Mouse (Mus musculus): ENCODE data around the gene Emc6. TPM values are rescaled to one million over a fixed set of nuclear protein-coding genes. Genes with fewer than 3 reads are reported as not detected.

Emc6 gene
- polyA plus RNA-seq, 1 experiment from 2014 or later = 114 TPM

GRCm38 (mm10) chr11:73198603-73199229, 21.9 kb upstream of the Emc6 start, which contains the start of gene Ctns:
TSS of gene Ctns (minus strand) at chr11:73199042.
- peaks cover 14% of the 10 kb centered on the region; the same call in 1 of the 2 replicates for H3K36me3 ChIP-seq (ENCODE audit: control insufficient read depth, insufficient read depth, low read length)
- WGBS = under 1% methylated on average over 22 of the region's 22 CpGs
- peak within 1 kb of the TSS; percentile 98 for H3K4me2 ChIP-seq (ENCODE audit: low read length)
- no peaks in the 10 kb centered on the region for H3K27me3 ChIP-seq (ENCODE audit: control insufficient read depth, insufficient read depth, low read length)
- peak; percentile 94 for ATAC-seq (ENCODE audit: insufficient number of reproducible peaks, insufficient read depth, low FRiP score, low read depth)
- H3K9me3 ChIP-seq (ENCODE audit: control insufficient read depth, low read length) = no peaks in the 10 kb centered on the region
- peaks cover 0 to 8% of the 10 kb centered on the region in 2 experiments; a peak in 2 of 4 replicates for H3K4me1 ChIP-seq (ENCODE audit: control insufficient read depth in 2 of 2, insufficient read depth in 2 of 2, low read length in 2 of 2)
- H3K9ac ChIP-seq (ENCODE audit: low read length) = peak within 1 kb of the TSS; percentile 87
- peak within 1 kb of the TSS in 1 of 2 experiments; percentile 55; a peak in 1 of 4 replicates for H3K27ac ChIP-seq (replicated peaks in 1 of 2; ENCODE audit: control insufficient read depth in 1 of 2, insufficient read depth in 1 of 2, low read depth in 2 of 2, low read length in 2 of 2)
- H3K4me3 ChIP-seq (ENCODE audit: control insufficient read depth in 1 of 2, insufficient read depth in 1 of 2, low read depth in 1 of 2, low read length in 2 of 2) = peak within 1 kb of the TSS; percentile 55 to 81

GRCm38 (mm10) chr11:73198190-73198589, 21.4 kb upstream of the Emc6 start:
- WGBS = 2% methylated on average over 1 of the region's 1 CpGs
- H3K4me2 ChIP-seq (ENCODE audit: low read length) = peak overlapping the region; percentile 98
- H3K27me3 ChIP-seq (ENCODE audit: control insufficient read depth, insufficient read depth, low read length) = no peaks in the 10 kb centered on the region
- H3K9ac ChIP-seq (ENCODE audit: low read length) = peak overlapping the region; percentile 87
- H3K4me3 ChIP-seq (ENCODE audit: control insufficient read depth in 1 of 2, insufficient read depth in 1 of 2, low read depth in 1 of 2, low read length in 2 of 2) = peak overlapping the region; percentile 55 to 81
- H3K36me3 ChIP-seq (ENCODE audit: control insufficient read depth, insufficient read depth, low read length) = peaks cover 14% of the 10 kb centered on the region; the same call in 1 of the 2 replicates
- no peaks in the 10 kb centered on the region for H3K9me3 ChIP-seq (ENCODE audit: control insufficient read depth, low read length)
- peaks cover 0 to 8% of the 10 kb centered on the region in 2 experiments; a peak in 2 of 4 replicates for H3K4me1 ChIP-seq (ENCODE audit: control insufficient read depth in 2 of 2, insufficient read depth in 2 of 2, low read length in 2 of 2)
- no peak for ATAC-seq (ENCODE audit: insufficient number of reproducible peaks, insufficient read depth, low FRiP score, low read depth)
- no peak overlapping the region for H3K27ac ChIP-seq (replicated peaks in 1 of 2; ENCODE audit: control insufficient read depth in 1 of 2, insufficient read depth in 1 of 2, low read depth in 2 of 2, low read length in 2 of 2)

- H3K9me3 ChIP-seq (ENCODE audit: control insufficient read depth, low read length) = no peaks in the 10 kb centered on the region
- H3K4me1 ChIP-seq (ENCODE audit: control insufficient read depth in 2 of 2, insufficient read depth in 2 of 2, low read length in 2 of 2) = peaks cover 0 to 8% of the 10 kb centered on the region in 2 experiments; a peak in 2 of 4 replicates
- H3K4me3 ChIP-seq (ENCODE audit: control insufficient read depth in 1 of 2, insufficient read depth in 1 of 2, low read depth in 1 of 2, low read length in 2 of 2) = no peak overlapping the region
- no peak overlapping the region for H3K4me2 ChIP-seq (ENCODE audit: low read length)
- H3K27ac ChIP-seq (replicated peaks in 1 of 2; ENCODE audit: control insufficient read depth in 1 of 2, insufficient read depth in 1 of 2, low read depth in 2 of 2, low read length in 2 of 2) = no peak overlapping the region
- 66% methylated on average over 2 of the region's 2 CpGs for WGBS
- ATAC-seq (ENCODE audit: insufficient number of reproducible peaks, insufficient read depth, low FRiP score, low read depth) = no peak
- no peaks in the 10 kb centered on the region for H3K27me3 ChIP-seq (ENCODE audit: control insufficient read depth, insufficient read depth, low read length)
- no peak overlapping the region for H3K9ac ChIP-seq (ENCODE audit: low read length)
- peaks cover 42% of the 10 kb centered on the region for H3K36me3 ChIP-seq (ENCODE audit: control insufficient read depth, insufficient read depth, low read length)
Measured at GRCm38 (mm10) chr11:73194444-73194843, 17.6 kb upstream of the Emc6 start.

- ATAC-seq (ENCODE audit: insufficient number of reproducible peaks, insufficient read depth, low FRiP score, low read depth) = no peak
- 68% methylated on average over 6 of the region's 6 CpGs for WGBS
- H3K9ac ChIP-seq (ENCODE audit: low read length) = no peak overlapping the region
- no peak overlapping the region for H3K4me3 ChIP-seq (ENCODE audit: control insufficient read depth in 1 of 2, insufficient read depth in 1 of 2, low read depth in 1 of 2, low read length in 2 of 2)
- H3K9me3 ChIP-seq (ENCODE audit: control insufficient read depth, low read length) = no peaks in the 10 kb centered on the region
- H3K27me3 ChIP-seq (ENCODE audit: control insufficient read depth, insufficient read depth, low read length) = no peaks in the 10 kb centered on the region
- H3K4me2 ChIP-seq (ENCODE audit: low read length) = no peak overlapping the region
- H3K4me1 ChIP-seq (ENCODE audit: control insufficient read depth in 2 of 2, insufficient read depth in 2 of 2, low read length in 2 of 2) = peaks cover 0 to 3% of the 10 kb centered on the region in 2 experiments; a peak in 1 of 4 replicates
- H3K36me3 ChIP-seq (ENCODE audit: control insufficient read depth, insufficient read depth, low read length) = peaks cover 55% of the 10 kb centered on the region
- no peak overlapping the region for H3K27ac ChIP-seq (replicated peaks in 1 of 2; ENCODE audit: control insufficient read depth in 1 of 2, insufficient read depth in 1 of 2, low read depth in 2 of 2, low read length in 2 of 2)
Measured at GRCm38 (mm10) chr11:73193047-73193446, 16.2 kb upstream of the Emc6 start.

DNA sequence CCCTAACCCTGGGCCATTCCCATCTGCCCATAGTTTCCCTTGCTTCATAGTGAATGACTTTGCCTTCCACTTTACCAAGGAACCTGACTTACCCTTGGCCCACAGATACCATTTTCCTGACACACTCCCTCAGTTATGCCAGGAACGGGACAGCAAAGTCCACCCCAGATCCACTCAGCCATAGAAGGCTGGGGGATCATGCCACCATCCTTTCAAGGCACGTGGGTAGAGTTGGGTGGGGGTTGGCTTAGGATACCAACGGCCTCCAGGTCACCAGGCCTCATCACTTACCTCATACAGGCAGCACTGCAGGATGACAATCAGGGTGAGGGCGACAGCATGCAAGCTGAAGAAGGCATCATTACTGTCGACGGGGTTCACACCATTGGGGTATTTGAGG, 10.4 kb upstream of the Emc6 start:
- 83% methylated on average over 6 of the region's 6 CpGs for WGBS
- Histone ChIP-seq H3K36me3 (ENCODE audit: control insufficient read depth, insufficient read depth, low read length) (peaks cover 92% of the 10 kb centered on the region), H3K9ac (ENCODE audit: low read length) (no peak overlapping the region), H3K4me3 (ENCODE audit: control insufficient read depth in 1 of 2, insufficient read depth in 1 of 2, low read depth in 1 of 2, low read length in 2 of 2) (no peak overlapping the region), H3K9me3 (ENCODE audit: control insufficient read depth, low read length) (no peaks in the 10 kb centered on the region), H3K27me3 (ENCODE audit: control insufficient read depth, insufficient read depth, low read length) (no peaks in the 10 kb centered on the region), H3K4me1 (ENCODE audit: control insufficient read depth in 2 of 2, insufficient read depth in 2 of 2, low read length in 2 of 2) (no peaks in the 10 kb centered on the region), H3K27ac (replicated peaks in 1 of 2; ENCODE audit: control insufficient read depth in 1 of 2, insufficient read depth in 1 of 2, low read depth in 2 of 2, low read length in 2 of 2) (no peak overlapping the region), H3K4me2 (ENCODE audit: low read length) (no peak overlapping the region)
- no peak for ATAC-seq (ENCODE audit: insufficient number of reproducible peaks, insufficient read depth, low FRiP score, low read depth)

GRCm38 (mm10) chr11:73185872-73186615, 9.2 kb upstream of the Emc6 start:
- H3K9me3 ChIP-seq (ENCODE audit: control insufficient read depth, low read length) = no peaks in the 10 kb centered on the region
- no peak overlapping the region for H3K4me3 ChIP-seq (ENCODE audit: control insufficient read depth in 1 of 2, insufficient read depth in 1 of 2, low read depth in 1 of 2, low read length in 2 of 2)
- no peaks in the 10 kb centered on the region for H3K27me3 ChIP-seq (ENCODE audit: control insufficient read depth, insufficient read depth, low read length)
- 85% methylated on average over 10 of the region's 10 CpGs for WGBS
- no peak overlapping the region for H3K9ac ChIP-seq (ENCODE audit: low read length)
- no peak overlapping the region for H3K27ac ChIP-seq (replicated peaks in 1 of 2; ENCODE audit: control insufficient read depth in 1 of 2, insufficient read depth in 1 of 2, low read depth in 2 of 2, low read length in 2 of 2)
- H3K36me3 ChIP-seq (ENCODE audit: control insufficient read depth, insufficient read depth, low read length) = peaks cover 85% of the 10 kb centered on the region
- no peak for ATAC-seq (ENCODE audit: insufficient number of reproducible peaks, insufficient read depth, low FRiP score, low read depth)
- H3K4me2 ChIP-seq (ENCODE audit: low read length) = no peak overlapping the region
- no peaks in the 10 kb centered on the region for H3K4me1 ChIP-seq (ENCODE audit: control insufficient read depth in 2 of 2, insufficient read depth in 2 of 2, low read length in 2 of 2)

- peak overlapping the region; percentile 70 for H3K4me2 ChIP-seq (ENCODE audit: low read length)
- H3K9ac ChIP-seq (ENCODE audit: low read length) = peak overlapping the region; percentile 94
- H3K27ac ChIP-seq (replicated peaks in 1 of 2; ENCODE audit: control insufficient read depth in 1 of 2, insufficient read depth in 1 of 2, low read depth in 2 of 2, low read length in 2 of 2) = peak overlapping the region; percentile 70 to 98
- H3K4me3 ChIP-seq (ENCODE audit: control insufficient read depth in 1 of 2, insufficient read depth in 1 of 2, low read depth in 1 of 2, low read length in 2 of 2) = peak overlapping the region; percentile 99
- peaks cover 51% of the 10 kb centered on the region for H3K36me3 ChIP-seq (ENCODE audit: control insufficient read depth, insufficient read depth, low read length)
- peaks cover 10 to 26% of the 10 kb centered on the region in 2 experiments for H3K4me1 ChIP-seq (ENCODE audit: control insufficient read depth in 2 of 2, insufficient read depth in 2 of 2, low read length in 2 of 2)
- ATAC-seq (ENCODE audit: insufficient number of reproducible peaks, insufficient read depth, low FRiP score, low read depth) = no peak
- no peaks in the 10 kb centered on the region for H3K9me3 ChIP-seq (ENCODE audit: control insufficient read depth, low read length)
- no peaks in the 10 kb centered on the region for H3K27me3 ChIP-seq (ENCODE audit: control insufficient read depth, insufficient read depth, low read length)
- 5% methylated on average over 2 of the region's 2 CpGs for WGBS
Measured at GRCm38 (mm10) chr11:73177895-73178294, 1.1 kb upstream of the Emc6 start.

All from heart, embryonic 14.5 days (tissue).